Mouse (Mus musculus): ENCODE measurements around the gene Lpcat2b. TPM values are rescaled to one million over a fixed set of nuclear protein-coding genes. Genes with fewer than 3 reads are reported as not detected.
"Not testable (repeated sequence)": the region's sequence is repeated elsewhere in the genome, so short reads cannot be mapped to it uniquely, and the experiment has no call there.

Lpcat2b gene
- total RNA-seq (2021): not detected
- long read RNA-seq, experiment 1: 0 reads
- long read RNA-seq, experiment 2: 0 reads

DNA sequence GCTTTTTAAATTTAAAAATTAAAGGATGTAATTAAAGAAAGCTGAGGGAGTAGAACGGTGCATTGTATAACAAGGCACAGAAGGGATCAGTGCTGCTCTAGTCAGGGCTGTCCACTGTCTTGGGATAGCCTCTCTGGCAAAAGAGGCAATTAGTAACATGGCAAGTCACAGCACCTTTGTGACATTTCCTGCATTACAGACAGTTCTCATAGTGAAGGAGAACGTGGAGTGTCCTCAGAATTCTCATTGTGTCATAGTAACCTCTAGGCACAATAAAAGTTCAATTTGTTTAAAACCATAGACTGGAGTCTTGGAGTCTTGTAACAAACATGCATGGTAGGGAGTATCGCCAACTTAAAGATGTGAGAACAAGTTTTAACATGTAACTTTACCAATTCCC, at the start of gene Lpcat2b:
Gene Lpcat2b (plus strand): TSS at position 301 of the 400 bp plus-strand sequence.
- intact Hi-C loops (cut with DNase I): loop anchor here (10.0 kb wide), 1 partner anchor 164 kb away; the partner anchor contains the start of genes Glmn and Rpap2
- DNase-seq: no peak

DNA sequence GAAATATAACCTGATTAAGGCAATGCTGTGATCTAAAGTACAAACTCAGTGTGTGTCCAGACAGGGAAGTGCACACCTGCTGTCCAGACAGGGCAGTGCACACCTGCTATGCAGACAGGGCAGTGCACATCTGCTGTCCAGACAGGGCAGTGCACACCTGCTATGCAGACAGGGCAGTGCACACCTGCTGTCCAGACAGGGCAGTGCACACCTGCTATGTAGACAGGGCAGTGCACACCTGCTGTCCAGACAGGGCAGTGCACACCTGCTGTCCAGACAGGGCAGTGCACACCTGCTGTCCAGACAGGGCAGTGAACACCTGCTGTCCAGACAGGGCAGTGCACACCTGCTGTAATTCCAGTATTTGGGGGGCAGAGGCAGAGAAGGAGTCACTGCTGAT, 44.9 kb upstream of the Lpcat2b start:
- DNase-seq; intact Hi-C loops (cut with DNase I): not testable (repeated sequence)

DNA sequence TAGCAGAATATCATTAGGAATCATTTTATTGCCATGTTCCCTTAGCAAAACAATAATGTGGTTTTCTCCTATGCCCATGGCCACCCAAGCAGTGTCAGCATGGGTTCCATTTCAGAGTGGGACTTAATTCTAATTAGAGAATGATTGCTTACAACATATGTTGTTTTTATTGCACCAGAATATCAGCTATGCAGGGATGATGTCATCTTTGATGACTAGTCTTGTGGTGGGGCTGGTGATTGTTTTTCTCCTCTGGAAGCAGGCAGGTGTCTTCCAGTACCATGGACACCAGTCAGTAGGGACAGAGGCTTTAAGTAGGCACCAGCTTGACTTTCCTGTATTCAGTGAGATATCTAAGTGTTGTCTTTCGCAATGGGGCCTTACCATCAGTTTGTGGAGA, 43.6 kb upstream of the Lpcat2b start:
- intact Hi-C loops (cut with DNase I): no loop called here
- no peak for DNase-seq

DNA sequence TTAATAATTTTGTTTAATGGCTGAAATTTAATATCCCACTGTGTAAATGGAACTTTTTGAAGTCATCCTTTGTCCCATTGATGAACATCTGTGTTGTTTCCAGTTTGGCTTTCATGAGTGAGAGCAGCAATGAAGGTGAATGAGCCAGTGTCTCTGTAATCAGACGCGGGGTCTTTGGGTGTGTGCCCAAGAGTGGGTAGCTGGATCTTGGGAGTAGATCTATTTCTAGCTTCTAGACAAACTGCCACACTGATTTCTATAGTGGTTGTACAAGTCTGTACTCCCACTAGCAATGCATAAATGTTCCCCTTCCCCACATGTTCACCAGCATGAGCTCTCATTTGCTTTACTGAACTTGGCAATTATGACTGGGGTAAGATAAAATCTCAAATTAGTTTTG, 42.0 kb upstream of the Lpcat2b start:
- intact Hi-C loops (cut with DNase I): no loop called here
- DNase-seq: no peak

DNA sequence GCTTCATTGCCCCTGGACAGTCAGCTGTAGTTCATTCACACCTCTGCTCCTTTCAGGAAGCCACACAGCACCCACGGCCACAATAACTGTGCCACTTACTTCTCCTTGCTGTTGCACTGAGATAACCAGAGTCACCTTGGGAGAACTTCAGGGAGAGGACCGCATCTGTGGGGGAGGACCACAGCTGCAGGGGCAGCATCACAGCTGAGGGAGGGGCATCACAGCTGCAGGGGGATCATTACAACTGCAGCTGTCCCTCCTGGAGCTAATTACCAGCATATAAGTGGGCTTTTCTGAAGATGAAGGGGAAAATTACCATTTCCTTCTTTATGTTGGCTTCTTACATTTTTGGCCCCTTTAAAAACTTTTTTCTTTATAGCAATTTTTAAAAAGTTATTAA, 36.9 kb upstream of the Lpcat2b start:
- no peak for DNase-seq
- intact Hi-C loops (cut with DNase I): no loop called here

DNA sequence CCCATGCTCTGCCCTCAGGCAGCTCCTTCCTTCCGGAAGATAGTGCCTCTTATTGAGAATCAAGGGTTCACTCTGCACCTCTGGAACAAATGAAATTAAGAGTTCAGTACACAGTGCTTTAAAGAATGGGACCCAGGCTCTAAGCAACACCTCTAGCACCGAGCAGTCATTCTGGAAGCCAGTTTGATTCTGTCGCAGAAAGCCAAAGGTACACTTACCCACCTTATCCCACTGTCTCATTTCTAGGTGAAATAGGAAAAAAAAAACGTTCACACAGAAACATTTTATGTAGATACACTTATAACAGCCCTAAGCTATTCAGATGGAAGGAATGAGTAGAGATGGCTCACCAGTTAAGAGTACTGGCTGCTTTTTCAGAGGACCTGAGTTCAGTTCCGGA, 28.9 kb upstream of the Lpcat2b start, which contains the start of gene Ephx4:
Gene Ephx4 (plus strand): TSS at position 301 of the 400 bp plus-strand sequence.
- intact Hi-C loops (cut with DNase I): no loop called here
- DNase-seq: no peak

DNA sequence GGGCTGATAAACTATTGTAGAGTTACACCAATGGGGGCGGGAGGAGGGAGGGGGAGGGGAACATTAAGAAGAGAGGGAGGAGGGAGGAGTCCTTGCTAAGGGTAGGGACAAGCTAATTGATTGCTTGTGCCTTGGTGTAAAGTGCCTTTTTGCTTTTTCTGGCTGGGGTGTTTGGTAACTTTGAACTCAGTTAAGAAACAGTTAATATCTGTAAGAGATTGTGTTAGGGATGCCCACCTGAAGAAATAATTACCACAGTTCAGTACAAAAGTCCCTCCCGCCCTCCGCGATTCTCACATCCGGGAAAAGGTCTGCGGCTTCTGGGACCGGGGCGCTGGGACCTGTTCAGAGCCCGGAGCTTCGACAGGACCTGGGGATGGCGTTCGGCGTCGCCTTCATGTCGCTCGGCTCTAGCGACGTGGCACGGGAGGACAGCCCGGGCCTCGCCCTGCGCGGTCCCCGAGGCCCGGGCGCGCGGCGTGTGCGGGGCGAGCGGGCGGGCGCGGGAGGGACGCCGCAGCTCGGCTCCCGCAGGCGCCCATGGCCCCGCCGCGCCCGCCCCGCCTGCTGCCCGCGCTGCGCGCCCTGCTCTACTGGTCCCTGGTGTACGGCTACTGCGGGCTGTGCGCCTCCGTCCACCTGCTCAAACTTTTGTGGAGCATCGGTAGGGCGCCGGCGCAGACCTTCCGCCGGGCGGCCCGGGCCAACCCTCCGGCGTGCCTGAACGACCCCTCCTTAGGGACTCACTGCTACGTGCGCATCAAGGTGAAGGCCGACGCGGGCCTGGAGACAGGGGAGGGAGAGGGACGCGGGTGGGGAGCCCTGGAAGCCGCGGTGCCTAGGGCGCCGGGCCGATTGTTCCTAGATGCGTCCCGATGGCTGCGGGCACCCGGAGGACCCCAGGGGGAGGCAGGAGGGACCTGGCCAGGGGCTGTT, 28.1 kb upstream of the Lpcat2b start:
- DNase-seq: peak in 1 of 2 experiments; percentile 18
- intact Hi-C loops (cut with DNase I): no loop called here

DNA sequence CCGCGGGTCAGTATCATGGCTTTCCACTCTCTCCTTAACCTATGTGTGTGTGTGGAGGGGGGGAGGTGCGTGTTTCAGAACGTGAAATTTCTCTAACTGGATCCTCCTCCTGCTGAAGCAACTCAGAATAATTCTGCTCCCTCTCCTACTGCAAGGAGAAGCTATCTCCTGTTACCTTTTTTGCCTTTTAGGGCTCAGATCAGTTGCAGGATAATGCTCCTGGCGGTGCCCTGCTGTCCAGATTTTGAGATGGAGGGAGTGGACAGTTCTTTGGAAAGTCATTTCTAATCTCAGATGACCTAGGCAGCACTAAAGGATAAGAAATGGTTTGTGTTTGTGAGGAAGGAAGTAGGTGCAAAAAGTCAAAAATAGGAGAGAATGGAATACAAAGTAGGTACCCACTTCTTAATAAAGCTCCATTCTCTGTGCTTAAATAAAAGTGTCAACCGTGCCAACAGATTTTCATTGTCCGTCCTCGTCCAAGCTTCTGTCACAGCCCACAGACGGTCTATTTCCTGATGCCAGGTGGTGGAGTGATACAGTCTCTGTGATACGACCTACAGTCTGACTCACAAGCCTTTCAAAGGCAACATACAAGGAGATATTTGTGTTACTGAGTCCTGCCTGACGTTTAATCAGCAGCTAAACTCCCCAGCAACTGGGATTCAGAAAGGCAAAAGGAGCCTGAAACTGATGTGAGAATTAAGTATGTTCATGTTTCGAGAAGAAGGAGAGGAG, 27.2 kb upstream of the Lpcat2b start:
- DNase-seq: no peak
- intact Hi-C loops (cut with DNase I): no loop called here

DNA sequence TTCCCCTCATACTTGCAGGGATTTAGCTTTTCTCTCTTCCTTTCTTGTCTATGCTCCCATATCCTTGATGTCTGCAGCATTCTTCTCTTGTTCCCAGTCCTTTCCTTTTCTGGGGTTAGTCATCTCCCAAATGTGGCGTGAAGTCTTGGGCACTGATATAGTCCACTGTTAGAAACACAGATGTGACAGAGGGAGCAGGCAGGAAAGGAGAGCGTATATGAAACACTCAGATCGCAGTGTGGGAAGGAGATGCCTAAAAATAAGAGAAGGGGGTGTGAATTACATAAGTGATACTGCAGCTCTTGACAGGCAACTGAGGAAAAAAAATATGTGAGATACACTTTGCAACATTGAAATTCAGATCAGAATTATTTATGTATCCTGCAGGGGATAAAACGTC, 26.0 kb upstream of the Lpcat2b start:
- intact Hi-C loops (cut with DNase I): no loop called here
- DNase-seq: no peak

DNA sequence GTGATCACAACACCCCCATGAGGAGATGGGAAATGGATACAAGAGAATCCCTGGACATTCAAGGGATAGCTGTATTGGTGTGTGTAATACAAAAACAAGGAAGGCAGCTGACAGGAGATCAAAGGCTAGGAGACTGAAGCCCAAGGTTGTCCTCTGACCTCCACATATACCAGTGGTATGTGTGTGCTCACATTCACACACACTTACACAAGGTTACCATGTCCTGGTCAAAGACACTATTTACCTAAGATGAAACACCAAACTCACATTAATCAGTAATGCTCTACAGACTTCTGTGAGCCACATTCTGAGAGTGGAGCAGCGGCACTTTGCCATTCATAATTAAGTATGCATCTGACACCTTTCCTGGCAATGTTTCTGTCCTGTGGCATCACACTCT, 21.0 kb upstream of the Lpcat2b start:
- intact Hi-C loops (cut with DNase I): no loop called here
- no peak for DNase-seq

DNA sequence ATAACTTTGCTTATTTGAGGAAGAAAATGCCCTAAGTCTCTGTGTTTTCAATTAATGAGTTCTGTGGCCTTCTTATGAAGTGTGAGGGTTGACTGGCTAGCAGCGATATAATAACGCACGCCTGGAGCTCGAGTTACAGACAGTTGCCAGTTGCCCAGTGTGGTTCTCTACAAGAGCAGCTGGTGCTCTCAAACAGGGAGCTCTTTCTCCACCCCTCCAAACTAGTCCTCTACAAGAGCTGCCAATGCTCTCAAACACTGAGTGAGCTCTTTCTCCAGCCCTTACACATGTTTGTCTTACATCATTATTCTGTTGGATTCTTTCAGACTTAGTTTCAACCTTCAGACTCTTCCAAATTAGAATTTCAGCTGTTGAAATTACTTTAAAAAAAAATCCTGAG, 20.0 kb upstream of the Lpcat2b start:
- intact Hi-C loops (cut with DNase I): no loop called here
- DNase-seq: no peak

DNA sequence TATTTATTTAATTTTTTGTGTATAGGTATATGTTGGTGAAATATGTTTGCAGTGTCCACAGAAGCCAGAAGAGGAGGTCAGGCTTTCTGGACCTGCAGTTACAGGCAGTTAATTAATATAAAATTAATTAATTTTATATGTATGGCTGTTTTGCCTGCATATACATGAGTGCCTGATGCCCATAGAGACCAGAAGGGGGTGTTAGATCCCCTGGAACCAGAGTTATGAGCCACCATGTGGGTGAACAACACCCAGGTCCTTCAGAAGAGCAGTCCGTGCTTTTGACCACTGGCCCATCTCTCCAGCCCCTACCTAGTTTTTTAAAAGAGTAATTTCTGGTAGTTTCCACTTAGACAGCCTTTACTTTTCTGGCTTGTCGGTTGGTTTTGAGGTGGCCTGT, 19.1 kb upstream of the Lpcat2b start:
- intact Hi-C loops (cut with DNase I): no loop called here
- no peak for DNase-seq

DNA sequence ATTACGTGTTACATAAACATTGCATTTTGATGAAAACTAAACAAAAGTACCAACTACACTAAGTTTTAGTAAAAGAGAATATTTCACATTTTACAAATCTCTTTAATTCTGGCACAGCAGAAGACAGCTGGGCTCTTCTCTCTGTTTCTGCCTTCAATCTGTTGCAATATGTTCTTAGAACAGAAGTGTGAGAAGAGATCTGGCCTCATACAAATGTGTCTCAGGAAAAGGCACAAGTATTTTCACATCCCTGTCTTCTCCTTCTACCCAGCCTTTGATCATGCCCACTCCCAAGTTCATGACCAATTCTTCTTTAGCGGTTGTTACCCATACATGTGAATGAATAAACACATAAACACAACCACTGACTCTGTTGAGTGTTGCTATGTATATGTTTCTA, 16.3 kb upstream of the Lpcat2b start:
- intact Hi-C loops (cut with DNase I): no loop called here
- no peak for DNase-seq

DNA sequence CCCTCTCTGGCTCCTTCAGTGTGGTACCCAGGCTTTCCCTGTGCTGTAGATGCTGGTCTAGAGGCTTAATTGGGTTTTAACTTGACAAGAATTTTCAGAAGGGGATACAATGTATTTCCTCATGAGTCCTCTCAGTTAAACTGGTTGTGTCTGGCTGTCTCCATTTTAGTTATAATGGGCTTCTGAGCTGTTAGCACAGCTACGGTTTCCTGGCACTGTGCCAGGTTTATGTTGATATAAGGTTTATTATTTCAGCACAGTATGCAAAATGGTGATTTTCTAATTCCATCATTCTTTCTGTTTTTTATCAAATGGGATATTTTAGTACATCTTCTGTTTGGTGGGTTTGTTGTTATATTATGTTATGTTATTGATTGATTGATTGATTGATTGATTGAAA, 9.7 kb upstream of the Lpcat2b start:
- DNase-seq: no peak
- intact Hi-C loops (cut with DNase I): no loop called here

DNA sequence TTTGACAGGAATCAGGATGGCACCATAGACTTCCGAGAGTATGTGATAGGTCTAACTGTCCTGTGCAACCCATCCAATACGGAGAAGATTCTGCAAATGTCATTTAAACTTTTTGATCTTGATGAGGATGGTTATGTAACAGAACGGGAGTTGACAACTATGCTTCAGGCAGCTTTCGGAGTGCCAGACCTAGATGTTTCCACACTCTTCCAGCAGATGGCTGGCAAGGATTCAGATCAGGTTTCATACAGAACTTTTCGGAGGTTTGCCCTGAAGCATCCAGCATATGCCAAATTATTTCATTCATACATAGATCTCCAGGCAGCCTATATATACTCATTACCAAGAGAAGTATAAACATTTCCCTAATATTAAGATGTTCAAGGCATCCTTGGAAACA, 2.7 kb downstream of the Lpcat2b start:
- DNase-seq: no peak

DNA sequence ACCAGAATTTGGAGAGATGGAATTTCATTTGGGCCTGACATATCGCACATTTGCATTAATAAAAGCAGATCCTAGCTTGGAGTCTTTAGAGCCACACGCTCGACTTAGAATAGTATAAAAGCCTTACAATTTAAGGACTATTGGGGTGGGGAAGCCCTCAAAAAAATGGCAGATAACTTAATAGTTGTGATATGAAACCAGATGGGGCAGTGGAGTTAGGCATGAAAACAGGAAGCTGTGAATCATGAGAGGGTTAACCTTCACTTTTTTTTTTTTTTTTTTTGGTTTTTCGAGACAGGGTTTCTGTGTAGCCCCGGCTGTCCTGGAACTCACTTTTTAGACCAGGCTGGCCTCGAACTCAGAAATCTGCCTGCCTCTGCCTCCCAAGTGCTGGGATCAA, 4.8 kb downstream of the Lpcat2b start:
- intact Hi-C loops (cut with DNase I): loop anchor here (10.0 kb wide), 1 partner anchor 159 kb away; the partner anchor contains the start of genes Glmn and Rpap2
- no peak for DNase-seq

More for the DNA sequence above, 2.7 kb downstream of the Lpcat2b start:
- intact Hi-C loops (cut with DNase I): loop anchor here (10.0 kb wide), 1 partner anchor 161 kb away; the partner anchor contains the start of genes Glmn and Rpap2

DNA sequence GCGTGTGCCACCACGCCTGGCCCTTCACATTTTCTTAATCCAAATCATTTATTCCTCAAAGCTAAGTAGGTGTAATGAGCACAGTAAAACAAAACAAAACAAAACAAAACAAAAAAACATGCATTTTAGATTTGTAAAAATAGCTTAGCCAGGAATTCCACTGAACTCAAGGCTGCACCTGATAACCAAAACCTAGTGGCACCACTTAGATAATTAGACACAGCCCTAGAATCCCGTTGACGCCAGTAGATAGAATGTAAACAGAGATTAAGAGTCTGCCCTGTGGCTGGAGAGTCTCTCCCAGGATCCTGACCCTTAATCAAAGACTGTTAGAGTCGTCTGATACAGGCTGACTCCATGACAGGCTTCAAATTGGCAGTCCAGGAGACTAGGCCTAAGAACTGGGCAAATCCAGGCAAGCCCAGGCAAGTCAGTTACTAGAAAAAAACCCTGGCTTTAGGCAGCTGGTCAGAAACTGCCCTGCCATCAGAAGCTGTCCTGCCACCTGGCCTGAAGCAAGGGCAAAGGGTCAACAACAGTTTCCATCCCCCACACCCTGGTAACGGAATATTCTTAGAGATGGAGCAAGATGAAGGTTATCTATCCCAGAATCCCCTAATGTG, 5.3 kb downstream of the Lpcat2b start:
- intact Hi-C loops (cut with DNase I): loop anchor here (10.0 kb wide), 1 partner anchor 158 kb away; the partner anchor contains the start of genes Glmn and Rpap2

DNA sequence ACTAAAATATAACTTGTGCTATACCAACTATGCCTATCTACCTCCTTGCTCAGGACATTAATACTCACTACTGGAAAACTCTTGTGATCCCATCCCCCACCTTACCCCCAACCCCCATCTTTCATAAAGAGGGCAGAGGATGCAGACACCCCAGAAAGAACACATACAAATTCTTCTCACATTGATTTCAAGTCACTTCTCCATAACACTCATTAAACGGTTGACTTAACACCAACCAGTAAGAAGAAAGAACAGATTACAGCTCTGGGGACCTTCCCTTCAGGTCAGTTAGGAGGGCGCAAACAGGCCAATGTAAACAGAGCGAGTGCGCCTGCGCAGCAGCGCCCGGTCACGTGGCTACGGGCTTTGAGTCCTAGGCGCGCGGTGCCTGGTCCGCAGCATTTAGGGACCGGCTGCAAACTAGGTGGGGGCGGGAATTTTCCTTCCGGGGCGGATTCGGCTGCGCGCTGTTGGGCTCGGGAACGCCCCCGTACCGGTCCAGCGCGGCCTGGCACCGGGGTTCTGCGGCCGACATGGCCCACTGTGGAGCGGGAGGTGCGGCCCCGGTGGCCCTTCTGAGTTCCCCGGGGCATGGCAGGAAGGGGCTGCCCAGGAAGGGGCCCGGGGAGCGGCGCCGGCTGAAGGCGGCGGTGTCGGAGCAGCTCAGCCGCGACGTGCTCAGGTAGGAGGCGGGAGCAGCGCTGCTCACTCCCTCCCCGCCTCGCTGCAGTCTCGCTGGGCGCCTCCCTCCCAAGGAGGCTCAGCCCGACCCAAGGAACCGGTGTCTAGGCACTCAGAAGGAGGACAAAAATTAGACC, 6.3 kb downstream of the Lpcat2b start, which contains the start of gene Btbd8:
Gene Btbd8 (plus strand): TSS at position 534 of the 818 bp plus-strand sequence.
- intact Hi-C loops (cut with DNase I): loop anchor here (10.0 kb wide), 1 partner anchor 157 kb away; the partner anchor contains the start of genes Glmn and Rpap2
- peak; percentile 92 to 93 for DNase-seq

More for the DNA sequence above, 5.3 kb downstream of the Lpcat2b start:
- no peak for DNase-seq

DNA sequence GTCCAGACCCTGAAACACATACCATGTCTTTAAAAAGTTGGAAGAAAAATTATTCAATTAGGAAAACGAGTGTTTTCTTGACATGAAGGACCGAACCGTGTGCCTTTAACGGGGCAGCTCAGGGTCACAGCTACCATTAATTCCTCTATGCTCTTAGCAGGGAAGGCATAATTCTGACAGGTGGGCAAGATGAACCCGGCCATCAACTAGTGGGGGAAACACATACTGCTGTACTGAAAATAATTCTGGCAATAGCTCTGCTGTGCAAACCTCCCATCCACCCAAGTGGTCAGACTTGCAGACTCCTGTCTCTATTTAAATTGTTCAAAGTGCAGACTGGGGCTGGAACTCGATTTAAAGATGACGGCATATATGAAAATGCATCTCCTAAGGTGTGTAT, 7.0 kb downstream of the Lpcat2b start:
- intact Hi-C loops (cut with DNase I): loop anchor here (10.0 kb wide), 1 partner anchor 156 kb away; the partner anchor contains the start of genes Glmn and Rpap2
- DNase-seq: no peak

All from gastrocnemius, postnatal 36 days (tissue).